Mouse (Mus musculus) layer of hippocampus, postnatal 10 days (tissue): ENCODE measurements around the gene Amy2a1. TPM values are rescaled to one million over a fixed set of nuclear protein-coding genes. Genes with fewer than 3 reads are reported as not detected.
"Not testable (repeated sequence)": the region's sequence is repeated elsewhere in the genome, so short reads cannot be mapped to it uniquely, and the experiment has no call there.

Source experiments
- DNase-seq, 2 experiments: peaks; one replicate each; pipeline ENCODE4 v3.0.0; 2021; ENCODE audit warnings: low spot score in 2 of 2
- long read RNA-seq: library from polyadenylated mRNA; stranded (forward); transcript quantifications from one replicate; pipeline ENCODE4 v2.0.0, GENCODE M21; 2023
- total RNA-seq, 2 experiments: library from RNA; stranded (reverse); gene quantifications; 2 replicates each; pipeline ENCODE4 v1.2.3; 2021

The Amy2a1 gene
- not detected for total RNA-seq
- long read RNA-seq = 0 reads

GRCm38 (mm10) chr3:113532328-113532727 lies at the start of gene Amy2a1:
TSS of gene Amy2a1 (minus strand) at chr3:113532428.
- DNase-seq = not testable (repeated sequence)

DNA sequence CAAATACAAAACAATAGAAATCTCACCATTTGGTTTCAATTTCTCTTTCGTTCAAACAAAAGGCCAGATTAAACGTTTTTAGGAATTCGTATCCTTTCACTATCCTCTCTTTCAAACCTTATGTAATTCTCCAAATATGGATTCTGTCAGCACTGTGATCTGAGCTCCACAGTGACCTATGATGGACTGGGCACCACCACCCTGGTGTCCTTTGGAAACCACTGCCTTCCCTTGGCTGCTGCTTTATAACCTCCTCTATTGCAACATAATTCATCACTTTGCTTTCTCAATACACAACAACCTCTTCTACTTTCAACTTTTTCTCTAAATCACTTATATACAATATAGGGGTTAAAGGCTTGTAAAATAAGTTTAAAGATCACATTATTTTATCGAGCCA lies 42.4 kb upstream of the Amy2a1 start:
- DNase-seq = no peak

GRCm38 (mm10) chr3:113574138-113574537 lies 41.9 kb upstream of the Amy2a1 start:
- no peak for DNase-seq

DNA sequence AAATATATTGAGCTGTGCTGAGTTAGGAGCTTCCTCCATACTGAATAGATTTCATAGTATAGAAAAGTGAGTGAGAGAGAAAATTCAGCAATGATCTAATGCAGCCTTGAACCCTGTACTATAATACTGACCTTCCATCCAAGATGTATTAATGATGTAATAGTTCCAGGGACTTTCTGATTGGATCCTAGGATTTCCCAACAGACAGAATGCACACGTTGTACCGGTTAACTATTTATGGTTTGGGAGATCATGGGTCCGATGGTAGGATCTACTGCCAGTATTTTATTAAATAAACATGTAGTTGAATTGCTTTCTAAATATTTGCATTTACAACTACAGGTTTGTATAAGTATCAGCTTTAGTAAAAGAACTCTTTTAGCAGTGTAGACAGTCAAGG lies 39.9 kb upstream of the Amy2a1 start:
- no peak for DNase-seq

GRCm38 (mm10) chr3:113539692-113540091 lies 7.5 kb upstream of the Amy2a1 start:
- no peak for DNase-seq

Other genes starting within 250 kb of the Amy2a1 start
- not detected for gene Amy2a4, start 241.0 kb downstream of the Amy2a1 start, total RNA-seq
- gene Amy2a3, start 208.4 kb downstream of the Amy2a1 start, total RNA-seq = not detected
- gene Amy2a2, start 175.8 kb downstream of the Amy2a1 start, total RNA-seq = not detected
- 10 to 100 TPM; 11.1 to 13.3 TPM for gene Amy1, start 74.3 kb upstream of the Amy2a1 start, total RNA-seq
- gene Rnpc3, start 97.7 kb upstream of the Amy2a1 start, total RNA-seq = 10 to 100 TPM; 29.8 to 31.4 TPM